Mouse (Mus musculus): ENCODE measurements around the gene Mup17. TPM values are rescaled to one million over a fixed set of nuclear protein-coding genes. Genes with fewer than 3 reads are reported as not detected.
"Not testable (repeated sequence)": the region's sequence is repeated elsewhere in the genome, so short reads cannot be mapped to it uniquely, and the experiment has no call there.

The Mup17 gene
- polyA plus RNA-seq (2012; rRNA removed), result not detected in 2 replicates

- DNase-seq; H3K27ac ChIP-seq (ENCODE audit: insufficient read depth, low read length); H3K4me3 ChIP-seq (replicated peaks; ENCODE audit: insufficient read depth, low read depth, low read length); H3K27me3 ChIP-seq (ENCODE audit: control insufficient read depth, insufficient read depth, low read length); H3K4me1 ChIP-seq (ENCODE audit: control insufficient read depth, insufficient read depth, low read length): not testable (repeated sequence)
- WGBS, result 68% methylated on average over 4 of the region's 4 CpGs
Observed at GRCm38 (mm10) chr4:61595771-61596170, at the start of gene Mup17. Gene Mup17 (minus strand): TSS chr4:61595871.

GRCm38 (mm10) chr4:61571561-61571960, 24.1 kb downstream of the Mup17 start:
- not testable (repeated sequence) for H3K4me1 ChIP-seq (ENCODE audit: control insufficient read depth, insufficient read depth, low read length); DNase-seq; H3K27ac ChIP-seq (ENCODE audit: insufficient read depth, low read length); H3K27me3 ChIP-seq (ENCODE audit: control insufficient read depth, insufficient read depth, low read length); H3K4me3 ChIP-seq (replicated peaks; ENCODE audit: insufficient read depth, low read depth, low read length)
- 87% methylated on average over 19 of the region's 19 CpGs for WGBS

GRCm38 (mm10) chr4:61555887-61556286, 39.8 kb downstream of the Mup17 start:
- H3K27me3 ChIP-seq (ENCODE audit: control insufficient read depth, insufficient read depth, low read length), result not testable (repeated sequence)
- WGBS, result 45% methylated on average over 2 of the region's 2 CpGs

More at GRCm38 (mm10) chr4:61555887-61556286, 39.8 kb downstream of the Mup17 start:
- not testable (repeated sequence) for H3K27ac ChIP-seq (ENCODE audit: insufficient read depth, low read length); H3K4me1 ChIP-seq (ENCODE audit: control insufficient read depth, insufficient read depth, low read length); DNase-seq; H3K4me3 ChIP-seq (replicated peaks; ENCODE audit: insufficient read depth, low read depth, low read length)

Other genes starting within 250 kb of the Mup17 start
- gene Mup15, start 156.1 kb downstream of the Mup17 start, polyA plus RNA-seq (2012; rRNA removed), result not detected in 2 replicates
- gene Mup16, start 76.3 kb downstream of the Mup17 start, polyA plus RNA-seq (2012; rRNA removed), result not detected in 2 replicates
- gene Mup18, start 78.3 kb upstream of the Mup17 start, polyA plus RNA-seq (2012; rRNA removed), result not detected in 2 replicates
- not detected in 2 replicates for gene Mup19, start 186.4 kb upstream of the Mup17 start, polyA plus RNA-seq (2012; rRNA removed)
- gene Mup5, start 239.4 kb upstream of the Mup17 start, polyA plus RNA-seq (2012; rRNA removed), result not detected in 2 replicates

All from cerebellum, adult 2 months (tissue).